Mouse (Mus musculus) brain, embryonic 14.5 days (tissue): ENCODE data around the gene Fez1.

Experiments
- CTCF ChIP-seq: fragments of 200-500 bp; IDR thresholded peaks from 2 replicates; pipeline ENCODE4 v1.5.1; 2012; ENCODE audit warnings: inconsistent platforms, mild to moderate bottlenecking, moderate library complexity, borderline replicate concordance; ENCODE audit not compliant: insufficient read depth, insufficient read length; ENCODE audit errors: extremely low read depth
- POLR2A ChIP-seq: fragments of 200-500 bp; IDR thresholded peaks from 2 replicates; pipeline ENCODE4 v1.6.1; 2012; ENCODE audit warnings: mild to moderate bottlenecking, inconsistent platforms, borderline replicate concordance; ENCODE audit not compliant: poor library complexity, insufficient read depth, insufficient read length, severe bottlenecking; ENCODE audit errors: extremely low read depth

GRCm38 (mm10) chr9:36916362-36916761 is 94.7 kb downstream of the Fez1 start:
- TF ChIP-seq CTCF (peak; percentile 99), POLR2A (no peak)
